Mouse (Mus musculus) kidney, adult 2 months (tissue): ENCODE data around the gene Grip1.

Source experiments
- CTCF ChIP-seq: fragments of 200-500 bp; conservative IDR thresholded peaks from 2 replicates; pipeline ENCODE4 v1.5.1; 2011; ENCODE audit warnings: low read depth, mild to moderate bottlenecking, control low read depth, low read length, moderate library complexity, mixed read lengths; ENCODE audit not compliant: insufficient read depth, insufficient read length
- POLR2A ChIP-seq: fragments of 200-500 bp; IDR thresholded peaks from one replicate; pipeline ENCODE4 v1.6.1; 2011; ENCODE audit warnings: low read depth, low read length, control low read depth

GRCm38 (mm10) chr10:119614726-119615125 lies 161.1 kb downstream of the Grip1 start:
- TF ChIP-seq CTCF (no peak), POLR2A (no peak)
